Mouse (Mus musculus): ENCODE measurements at regions not wholly inside any gene's neighbourhood (a gene's known extent, or its start where the extent isn't known, plus 50 kb on each side); places are given as distances from the start of the nearest gene placed in this dataset.
A peak's percentile ranks its signal among the peaks of the same experiment; 100 is the strongest.

GRCm38 (mm10) chr13:39020168-39020567 is 59.5 kb upstream of the Slc35b3 start:
- TF ChIP-seq CTCF (conservative IDR thresholded peaks at IDR 0.05; ENCODE audit: insufficient read depth, insufficient read length, low read depth, low read length) (no peak), POLR2A (IDR thresholded peaks at IDR 0.05; ENCODE audit: low read depth, low read length) (no peak)
- no peak for DNase-seq
- H3K27me3 ChIP-seq (replicated peaks; ENCODE audit: control insufficient read depth, insufficient read depth, low read length), result no peaks in the 10 kb centered on the region
- 43% methylated on average over 13 of the region's 13 CpGs for WGBS
- H3K4me3 ChIP-seq (ENCODE audit: insufficient read depth, low read depth, low read length), result no peak overlapping the region
- no peak overlapping the region for H3K27ac ChIP-seq (ENCODE audit: insufficient read depth, low read depth, low read length)
- H3K36me3 ChIP-seq (ENCODE audit: control insufficient read depth, insufficient read depth, low read length), result no peaks in the 10 kb centered on the region
- no peaks in the 10 kb centered on the region for H3K4me1 ChIP-seq (ENCODE audit: control insufficient read depth, insufficient read depth, low read length)

GRCm38 (mm10) chr13:39011696-39012095 is 51.0 kb upstream of the Slc35b3 start:
- DNase-seq, result peak; percentile 72
- WGBS, result 7% methylated on average over 8 of the region's 8 CpGs
- H3K36me3 ChIP-seq (ENCODE audit: control insufficient read depth, insufficient read depth, low read length), result no peaks in the 10 kb centered on the region
- H3K4me3 ChIP-seq (ENCODE audit: insufficient read depth, low read depth, low read length), result no peak overlapping the region
- TF ChIP-seq CTCF (conservative IDR thresholded peaks at IDR 0.05; ENCODE audit: insufficient read depth, insufficient read length, low read depth, low read length), result peak; percentile 93
- TF ChIP-seq POLR2A (IDR thresholded peaks at IDR 0.05; ENCODE audit: low read depth, low read length), result no peak
- no peaks in the 10 kb centered on the region; the same call in 1 of the 2 replicates for H3K27me3 ChIP-seq (replicated peaks; ENCODE audit: control insufficient read depth, insufficient read depth, low read length)
- no peaks in the 10 kb centered on the region for H3K4me1 ChIP-seq (ENCODE audit: control insufficient read depth, insufficient read depth, low read length)
- no peak overlapping the region for H3K27ac ChIP-seq (ENCODE audit: insufficient read depth, low read depth, low read length)
